Mouse (Mus musculus) E14TG2a.4 (cell line): ENCODE data around the gene Krtap17-1.

Experiments
- CTCF ChIP-seq: conservative IDR thresholded peaks from 2 replicates; pipeline ENCODE4 v1.5.1; 2014; ENCODE audit warnings: low read length
- NANOG ChIP-seq: IDR thresholded peaks from 2 replicates; pipeline ENCODE4 v1.6.1; 2014; ENCODE audit warnings: borderline replicate concordance, low read length, mixed read lengths

DNA sequence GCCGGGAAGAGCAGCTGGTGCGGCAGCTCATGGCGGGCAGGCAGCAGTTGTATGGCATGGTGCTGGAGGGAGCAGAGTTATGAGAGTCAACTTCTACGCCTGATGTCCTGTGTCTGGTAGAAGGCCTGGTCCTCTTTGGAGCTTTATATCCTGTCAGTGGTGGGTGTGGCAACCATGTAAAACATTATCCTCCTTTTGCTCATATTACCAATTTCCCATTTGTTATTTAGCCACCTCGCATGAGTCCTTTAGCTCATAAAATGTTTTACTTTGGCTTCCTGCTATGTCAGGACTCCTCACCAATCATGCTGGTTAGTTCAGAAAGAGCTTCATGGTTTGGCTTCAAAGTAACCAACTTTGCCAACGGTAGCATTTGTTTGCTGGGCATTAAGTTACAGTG lies 36.0 kb upstream of the Krtap17-1 start, which contains the start of gene Krt33b:
- TF ChIP-seq CTCF (no peak), NANOG (no peak)
